Comparison of ENCODE assay signal across 28 mouse cellular contexts in genomic region chr16:91246292-91246691, GRCm38 (mm10). TPM values are rescaled to one million over a fixed set of nuclear protein-coding genes. Genes with fewer than 3 reads are reported as not detected.
A peak's percentile ranks its signal among the peaks of the same experiment; 100 is the strongest.
DNase-seq lines count a peak whose midpoint lies in the region; ATAC-seq and TF ChIP-seq lines count a peak whose summit lies in the region.
"Had no signal": no experiment of that assay in that cellular context is flagged by ENCODE, and none has a peak within 500 bp of the region (broad histone marks: within the 10 kb centered on the region; RNA-seq: fewer than 3 reads in every experiment).

No protein-coding gene starts in this region.

- 39% methylated on average over 9 of the region's 9 CpGs for WGBS in midbrain, embryonic 11.5 days
- 20% methylated on average over 9 of the region's 9 CpGs for WGBS in midbrain, postnatal 0 days
- 31% methylated on average over 9 of the region's 9 CpGs for WGBS in forebrain, embryonic 13.5 days
- WGBS in hindbrain, embryonic 16.5 days: 15% methylated on average over 9 of the region's 9 CpGs

- no peak overlapping the region for H3K9ac ChIP-seq in midbrain, embryonic 11.5 days (ENCODE audit: low read length)
- H3K9ac ChIP-seq in midbrain, postnatal 0 days (replicated peaks; ENCODE audit: low read length, poor library complexity, severe bottlenecking): no peak overlapping the region
- no peak overlapping the region for H3K9ac ChIP-seq in forebrain, embryonic 13.5 days
- H3K9ac ChIP-seq in hindbrain, embryonic 16.5 days (ENCODE audit: low read depth, low read length): no peak overlapping the region
- H3K9ac ChIP-seq: heart, embryonic 13.5 days; intestine, embryonic 15.5 days; limb, embryonic 12.5 days; liver, embryonic 12.5 days had no signal

- H3K36me3 ChIP-seq in midbrain, embryonic 11.5 days (ENCODE audit: control insufficient read depth, insufficient read depth, low read length): no peaks in the 10 kb centered on the region
- no peaks in the 10 kb centered on the region for H3K36me3 ChIP-seq in midbrain, postnatal 0 days (ENCODE audit: insufficient read depth, low read length)
- no peaks in the 10 kb centered on the region for H3K36me3 ChIP-seq in forebrain, embryonic 13.5 days (ENCODE audit: poor library complexity, severe bottlenecking)
- H3K36me3 ChIP-seq in hindbrain, embryonic 16.5 days (ENCODE audit: control insufficient read depth, insufficient read depth, low read length): no peaks in the 10 kb centered on the region
- H3K36me3 ChIP-seq: embryonic facial prominence, embryonic 10.5 days; heart, embryonic 13.5 days; intestine, embryonic 15.5 days; limb, embryonic 12.5 days; liver, embryonic 12.5 days had no signal

- H3K4me3 ChIP-seq in midbrain, embryonic 11.5 days (ENCODE audit: low read depth, low read length): no peak overlapping the region
- H3K4me3 ChIP-seq in midbrain, postnatal 0 days (ENCODE audit: low read depth, low read length): no peak overlapping the region
- no peak overlapping the region for H3K4me3 ChIP-seq in forebrain, embryonic 13.5 days
- H3K4me3 ChIP-seq in hindbrain, embryonic 16.5 days (ENCODE audit: low read length): no peak overlapping the region
- H3K4me3 ChIP-seq: embryonic facial prominence, embryonic 10.5 days; heart, embryonic 13.5 days; intestine, embryonic 15.5 days; limb, embryonic 12.5 days; liver, embryonic 12.5 days; megakaryocyte, embryonic 14.5 days had no signal

- H3K27ac ChIP-seq in midbrain, embryonic 11.5 days (ENCODE audit: low read depth, low read length): no peak overlapping the region
- no peak overlapping the region for H3K27ac ChIP-seq in midbrain, postnatal 0 days (ENCODE audit: low read depth, low read length)
- no peak overlapping the region for H3K27ac ChIP-seq in forebrain, embryonic 13.5 days
- no peak overlapping the region for H3K27ac ChIP-seq in hindbrain, embryonic 16.5 days (ENCODE audit: low read depth, low read length)
- H3K27ac ChIP-seq: embryonic facial prominence, embryonic 10.5 days; heart, embryonic 13.5 days; intestine, embryonic 15.5 days; limb, embryonic 12.5 days; liver, embryonic 12.5 days had no signal

- no peaks in the 10 kb centered on the region for H3K9me3 ChIP-seq in midbrain, embryonic 11.5 days (ENCODE audit: control insufficient read depth, low read length)
- H3K9me3 ChIP-seq in midbrain, postnatal 0 days (ENCODE audit: low read length): no peaks in the 10 kb centered on the region
- H3K9me3 ChIP-seq in forebrain, embryonic 13.5 days (replicated peaks): no peaks in the 10 kb centered on the region
- no peaks in the 10 kb centered on the region for H3K9me3 ChIP-seq in hindbrain, embryonic 16.5 days (ENCODE audit: control insufficient read depth, low read length)
- H3K9me3 ChIP-seq: embryonic facial prominence, embryonic 10.5 days; heart, embryonic 13.5 days; intestine, embryonic 15.5 days; limb, embryonic 12.5 days; liver, embryonic 12.5 days; megakaryocyte, embryonic 14.5 days had no signal

- H3K27me3 ChIP-seq in midbrain, embryonic 11.5 days (ENCODE audit: control insufficient read depth, insufficient read depth, low read length): no peaks in the 10 kb centered on the region
- peaks cover 6% of the 10 kb centered on the region; the same call in 1 of the 2 replicates for H3K27me3 ChIP-seq in midbrain, postnatal 0 days (ENCODE audit: insufficient read depth, low read length)
- H3K27me3 ChIP-seq in forebrain, embryonic 13.5 days: peaks cover 50% of the 10 kb centered on the region
- H3K27me3 ChIP-seq in hindbrain, embryonic 16.5 days (replicated peaks; ENCODE audit: control insufficient read depth, insufficient read depth, low read length): peaks cover 22% of the 10 kb centered on the region

- DNase-seq in adrenal gland, postnatal 14 days: peak; percentile 1
- DNase-seq in adrenal gland, adult 18-20 months (ENCODE audit: low spot score in 2 of 2): no peak
- no peak for DNase-seq in midbrain, embryonic 11.5 days (ENCODE audit: low spot score, missing footprints)
- no peak for DNase-seq in midbrain, postnatal 0 days (ENCODE audit: low spot score)
- no peak for DNase-seq in frontal cortex, postnatal 14 days (ENCODE audit: low spot score in 2 of 2)
- DNase-seq in cerebellum, adult 18-20 months: no peak
- DNase-seq: adrenal gland, adult 8-10 months; cerebellum, adult 11 months; cerebellum, postnatal 14 days; gastrocnemius, postnatal 14 days; heart, adult 18-20 months; heart, postnatal 36 days; kidney, postnatal 4 days; layer of hippocampus, adult 9-11 months; lung, adult 2 months; right cerebral cortex, postnatal 25 days had no signal

- H3K4me1 ChIP-seq in midbrain, embryonic 11.5 days (ENCODE audit: control insufficient read depth, insufficient read depth, low read length): no peaks in the 10 kb centered on the region
- H3K4me1 ChIP-seq in midbrain, postnatal 0 days (ENCODE audit: insufficient read depth, low read length): no peaks in the 10 kb centered on the region
- peaks cover 7% of the 10 kb centered on the region for H3K4me1 ChIP-seq in forebrain, embryonic 13.5 days
- no peaks in the 10 kb centered on the region for H3K4me1 ChIP-seq in hindbrain, embryonic 16.5 days (ENCODE audit: control insufficient read depth, insufficient read depth, low read depth, low read length)
- H3K4me1 ChIP-seq: embryonic facial prominence, embryonic 10.5 days; heart, embryonic 13.5 days; intestine, embryonic 15.5 days; limb, embryonic 12.5 days; liver, embryonic 12.5 days; megakaryocyte, embryonic 14.5 days had no signal

- TF ChIP-seq CTCF in midbrain, postnatal 0 days (IDR thresholded peaks at IDR 0.05): no peak

- H3K4me2 ChIP-seq in midbrain, embryonic 11.5 days: no peak overlapping the region
- H3K4me2 ChIP-seq in midbrain, postnatal 0 days (ENCODE audit: low read depth, low read length, poor library complexity, severe bottlenecking): no peak overlapping the region
- no peak overlapping the region for H3K4me2 ChIP-seq in forebrain, embryonic 13.5 days
- no peak overlapping the region for H3K4me2 ChIP-seq in hindbrain, embryonic 16.5 days (ENCODE audit: low read length)
- H3K4me2 ChIP-seq: heart, embryonic 13.5 days; intestine, embryonic 15.5 days; limb, embryonic 12.5 days; liver, embryonic 12.5 days had no signal

- peak; percentile 75 for ATAC-seq in midbrain, embryonic 11.5 days (ENCODE audit: low FRiP score)
- ATAC-seq in midbrain, postnatal 0 days (ENCODE audit: low FRiP score): no peak
- ATAC-seq in forebrain, embryonic 13.5 days: peak; percentile 43; the same call in 1 of the 2 replicates
- peak; percentile 34; the same call in 1 of the 2 replicates for ATAC-seq in hindbrain, embryonic 16.5 days
- ATAC-seq: intestine, embryonic 15.5 days; liver, embryonic 12.5 days had no signal

RNA-seq across cellular contexts. Expression of gene Olig2, which starts 21.0 kb away (rescaled TPM):
- total RNA-seq in adrenal gland, postnatal 14 days (2021): 0.15 TPM in 1 of 2 replicates, not detected in the other
- total RNA-seq in adrenal gland, adult 18-20 months (2021): not detected
- polyA plus RNA-seq in midbrain, embryonic 11.5 days (2014; fragmentation: Nextera tagmentation; extraction: Ambion mirVana): 6.8 and 7.5 TPM in 2 replicates
- 36.0 and 58.4 TPM in 2 replicates for total RNA-seq in midbrain, postnatal 0 days (2014; rRNA removed)
- polyA plus RNA-seq in midbrain, postnatal 0 days (2015; fragmentation: Nextera tagmentation; extraction: Ambion mirVana): 13.3 and 15.7 TPM in 2 replicates
- 6.3 and 8.4 TPM in 2 replicates for polyA plus RNA-seq in forebrain, embryonic 13.5 days (2015; fragmentation: Nextera tagmentation; extraction: Ambion mirVana)
- polyA plus RNA-seq in hindbrain, embryonic 16.5 days (2015; fragmentation: Nextera tagmentation; extraction: Ambion mirVana): 6.1 and 11.4 TPM in 2 replicates
- total RNA-seq: adrenal gland, adult 8-10 months; gastrocnemius, postnatal 14 days; heart, adult 18-20 months; heart, postnatal 36 days had no signal
- polyA plus RNA-seq: heart, embryonic 13.5 days; intestine, embryonic 15.5 days; kidney, embryonic 14.5 days; limb, embryonic 12.5 days; liver, embryonic 12.5 days; lung, adult 2 months; stomach, embryonic 14.5 days; urinary bladder, adult 2 months had no signal

RNA-seq across cellular contexts. Expression of gene Olig1, which starts 23.3 kb away (rescaled TPM):
- total RNA-seq in adrenal gland, postnatal 14 days (2021): 1.1 and 1.2 TPM in 2 replicates
- under 1 TPM; 0.50 to 0.80 TPM for total RNA-seq in adrenal gland, adult 18-20 months (2021)
- 2.8 and 3.2 TPM in 2 replicates for polyA plus RNA-seq in midbrain, embryonic 11.5 days (2014; fragmentation: Nextera tagmentation; extraction: Ambion mirVana)
- total RNA-seq in midbrain, postnatal 0 days (2014; rRNA removed): 153 and 196 TPM in 2 replicates
- 167 and 180 TPM in 2 replicates for polyA plus RNA-seq in midbrain, postnatal 0 days (2015; fragmentation: Nextera tagmentation; extraction: Ambion mirVana)
- polyA plus RNA-seq in forebrain, embryonic 13.5 days (2015; fragmentation: Nextera tagmentation; extraction: Ambion mirVana): 7.5 and 8.7 TPM in 2 replicates
- 153 and 190 TPM in 2 replicates for polyA plus RNA-seq in hindbrain, embryonic 16.5 days (2015; fragmentation: Nextera tagmentation; extraction: Ambion mirVana)
- total RNA-seq: gastrocnemius, postnatal 14 days; heart, postnatal 36 days had no signal
- polyA plus RNA-seq: heart, embryonic 13.5 days; kidney, embryonic 14.5 days; liver, embryonic 12.5 days; spleen, adult 2 months; stomach, embryonic 14.5 days had no signal

Comparison
In these comparisons a context has a peak if more than half of its experiments do, and no peak if none do; other contexts are left out.
1. RNA of gene Olig1, which starts 23.3 kb away (polyA plus RNA-seq): 153 to 190 TPM in hindbrain, embryonic 16.5 days and 167 to 180 TPM in midbrain, postnatal 0 days; 7.5 to 8.7 TPM in forebrain, embryonic 13.5 days and 2.8 to 3.2 TPM in midbrain, embryonic 11.5 days; every median in the first group is over 10 times any median in the second.